Mouse (Mus musculus) G1E (cell line): ENCODE measurements around the gene Mchr1. TPM values are rescaled to one million over a fixed set of nuclear protein-coding genes. Genes with fewer than 3 reads are reported as not detected.

Source experiments
- ATAC-seq: 2 replicates; pipeline ENCODE4 v1.8.0; 2016; ENCODE audit warnings: mild to moderate bottlenecking; ENCODE audit not compliant: insufficient number of reproducible peaks, poor library complexity, low FRiP score, severe bottlenecking; ENCODE audit errors: extremely low read depth
- DNase-seq: peaks from one replicate; pipeline ENCODE4 v3.0.0; 2012; ENCODE audit warnings: low spot score
- H3K27me3 ChIP-seq: 2 replicates; pipeline ENCODE4 v1.6.1; 2012; ENCODE audit warnings: mild to moderate bottlenecking, low read length, inconsistent platforms; ENCODE audit not compliant: insufficient read depth
- H3K36me3 ChIP-seq: replicated peaks from 2 replicates; pipeline ENCODE3; 2012; ENCODE audit warnings: mild to moderate bottlenecking, inconsistent platforms
- H3K4me1 ChIP-seq: 2 replicates; pipeline ENCODE4 v1.6.1; 2012; ENCODE audit warnings: low read depth, low read length, inconsistent platforms, mixed read lengths; ENCODE audit not compliant: insufficient read depth
- H3K4me3 ChIP-seq: 2 replicates; pipeline ENCODE4 v1.5.1; 2012; ENCODE audit warnings: low read depth, mild to moderate bottlenecking, inconsistent platforms, low read length, moderate library complexity, mixed read lengths
- H3K9me3 ChIP-seq: replicated peaks from 2 replicates; pipeline ENCODE4 v1.6.1; 2012; ENCODE audit warnings: inconsistent platforms
- CTCF ChIP-seq: IDR thresholded peaks from 2 replicates; pipeline ENCODE4 v1.5.1; 2012; ENCODE audit warnings: low read depth, low read length, inconsistent platforms, mixed read lengths
- GATA1 ChIP-seq: IDR thresholded peaks from 2 replicates; pipeline ENCODE4 v1.6.1; 2012; ENCODE audit warnings: borderline replicate concordance, low read length, inconsistent platforms, mixed read lengths
- GATA2 ChIP-seq: IDR thresholded peaks from 2 replicates; pipeline ENCODE4 v1.6.1; 2012; ENCODE audit warnings: low read depth, low read length, inconsistent platforms, borderline replicate concordance
- POLR2AphosphoS5 ChIP-seq: IDR thresholded peaks from 2 replicates; pipeline ENCODE4 v1.6.1; 2012; ENCODE audit warnings: low read depth, low read length, inconsistent platforms; ENCODE audit not compliant: insufficient replicate concordance
- TAL1 ChIP-seq: conservative IDR thresholded peaks from 2 replicates; pipeline ENCODE4 v1.6.1; 2012; ENCODE audit warnings: low read depth, low read length, inconsistent platforms, mixed read lengths
- polyA plus RNA-seq: library from polyadenylated mRNA; stranded (reverse); fragments of >175 nt; gene quantifications from 2 replicates; pipeline ENCODE4 v1.2.3, GENCODE M21; 2012
- total RNA-seq, 2 experiments: library from RNA; stranded (forward) in 1 of 2; stranded (reverse) in 1 of 2; fragments of 200-1000 nt in 1 of 2; fragments of >200 nt in 1 of 2; fragmentation: Nextera tagmentation in 1 of 2; gene quantifications; 2 replicates each; pipeline ENCODE4 v1.2.3; 2014 to 2017

The Mchr1 gene
- total and polyA plus RNA-seq, 3 experiments: 0.22 TPM; not detected in 2

GRCm38 (mm10) chr15:81260208-81260607 lies 24.9 kb downstream of the Mchr1 start:
- no peak for DNase-seq
- no peak for ATAC-seq
- H3K36me3 ChIP-seq: no peaks in the 10 kb centered on the region
- no peaks in the 10 kb centered on the region for H3K4me1 ChIP-seq
- H3K27me3 ChIP-seq: 0 out of 2 replicates have a peak, but pooled peaks cover 7% of the 10 kb centered on the region
- H3K4me3 ChIP-seq: no peak overlapping the region
- no peaks in the 10 kb centered on the region for H3K9me3 ChIP-seq
- TF ChIP-seq CTCF (no peak), GATA1 (no peak), TAL1 (no peak), GATA2 (no peak), POLR2AphosphoS5 (no peak)

- DNase-seq: no peak
- H3K36me3 ChIP-seq: no peaks in the 10 kb centered on the region
- TF ChIP-seq TAL1 (no peak), GATA1 (no peak), POLR2AphosphoS5 (no peak), GATA2 (no peak), CTCF (no peak)
- ATAC-seq: no peak
- H3K27me3 ChIP-seq: 0 out of 2 replicates have a peak, but pooled peaks cover 5% of the 10 kb centered on the region
- H3K4me1 ChIP-seq: no peaks in the 10 kb centered on the region
- no peaks in the 10 kb centered on the region for H3K9me3 ChIP-seq
- no peak overlapping the region for H3K4me3 ChIP-seq
Observed at GRCm38 (mm10) chr15:81264392-81265095, 29.2 kb downstream of the Mchr1 start.

GRCm38 (mm10) chr15:81267416-81267815 lies 32.1 kb downstream of the Mchr1 start:
- H3K9me3 ChIP-seq: no peaks in the 10 kb centered on the region
- DNase-seq: no peak
- H3K4me1 ChIP-seq: no peaks in the 10 kb centered on the region
- no peak overlapping the region for H3K4me3 ChIP-seq
- ATAC-seq: no peak
- no peak for TF ChIP-seq POLR2AphosphoS5
- TF ChIP-seq TAL1: no peak
- no peak for TF ChIP-seq GATA2
- no peak for TF ChIP-seq GATA1
- no peak for TF ChIP-seq CTCF
- H3K27me3 ChIP-seq: peaks cover 9% of the 10 kb centered on the region
- H3K36me3 ChIP-seq: no peaks in the 10 kb centered on the region

- no peak for ATAC-seq
- H3K36me3 ChIP-seq: no peaks in the 10 kb centered on the region
Observed at GRCm38 (mm10) chr15:81272305-81273053, 37.2 kb downstream of the Mchr1 start.

GRCm38 (mm10) chr15:81273361-81273760 lies 38.1 kb downstream of the Mchr1 start:
- Histone ChIP-seq H3K4me3 (no peak overlapping the region), H3K9me3 (no peaks in the 10 kb centered on the region), H3K27me3 (peaks cover 7% of the 10 kb centered on the region), H3K4me1 (no peaks in the 10 kb centered on the region), H3K36me3 (no peaks in the 10 kb centered on the region)
- no peak for DNase-seq
- no peak for ATAC-seq
- TF ChIP-seq CTCF (no peak), TAL1 (no peak), POLR2AphosphoS5 (no peak), GATA2 (no peak), GATA1 (no peak)

More at GRCm38 (mm10) chr15:81272305-81273053, 37.2 kb downstream of the Mchr1 start:
- Histone ChIP-seq H3K4me3 (no peak overlapping the region), H3K9me3 (no peaks in the 10 kb centered on the region), H3K27me3 (peaks cover 7% of the 10 kb centered on the region), H3K4me1 (no peaks in the 10 kb centered on the region)
- TF ChIP-seq GATA2: no peak
- no peak for TF ChIP-seq POLR2AphosphoS5
- no peak for TF ChIP-seq CTCF
- no peak for TF ChIP-seq TAL1
- TF ChIP-seq GATA1: no peak
- no peak for DNase-seq

- ATAC-seq: no peak
- Histone ChIP-seq H3K36me3 (no peaks in the 10 kb centered on the region), H3K4me3 (no peak overlapping the region), H3K27me3 (peaks cover 6% of the 10 kb centered on the region; the same call in 1 of the 2 replicates), H3K4me1 (no peaks in the 10 kb centered on the region), H3K9me3 (no peaks in the 10 kb centered on the region)
- TF ChIP-seq TAL1 (no peak), GATA1 (no peak), POLR2AphosphoS5 (no peak), CTCF (no peak), GATA2 (no peak)
- no peak for DNase-seq
Observed at GRCm38 (mm10) chr15:81277928-81278327, 42.6 kb downstream of the Mchr1 start.

DNA sequence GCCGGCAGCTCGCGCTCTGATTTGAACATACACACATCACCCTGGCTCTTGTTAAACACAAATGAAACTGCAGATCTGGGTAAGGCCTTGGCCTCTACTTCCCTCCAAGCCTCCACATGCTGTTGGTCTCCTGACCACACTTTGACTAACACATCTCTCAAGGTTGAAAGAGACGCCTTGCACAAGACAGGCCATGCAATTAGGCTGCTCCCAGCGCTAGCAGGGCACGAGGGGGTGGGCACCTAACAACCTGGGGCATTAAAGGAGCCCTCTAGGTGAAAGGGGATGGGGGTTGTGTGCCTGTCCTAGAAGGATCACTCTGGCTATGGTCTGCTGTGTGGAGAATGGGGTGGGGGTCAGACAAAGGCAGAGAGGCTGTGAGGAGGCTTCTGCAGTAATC lies 43.4 kb downstream of the Mchr1 start:
- H3K4me1 ChIP-seq: no peaks in the 10 kb centered on the region
- ATAC-seq (no peak), DNase-seq (no peak)
- no peak overlapping the region for H3K4me3 ChIP-seq
- H3K36me3 ChIP-seq: no peaks in the 10 kb centered on the region
- H3K27me3 ChIP-seq: peaks cover 6% of the 10 kb centered on the region; the same call in 1 of the 2 replicates
- no peaks in the 10 kb centered on the region for H3K9me3 ChIP-seq
- no peak for TF ChIP-seq GATA1
- TF ChIP-seq GATA2: no peak
- TF ChIP-seq CTCF: no peak
- TF ChIP-seq TAL1: no peak
- no peak for TF ChIP-seq POLR2AphosphoS5
